Mouse (Mus musculus) cerebellum, postnatal 4 days (tissue): Measurements from ENCODE around the gene Sox8.

Source experiments
- DNase-seq, 2 experiments: peaks; one replicate each; pipeline ENCODE4 v3.0.0; 2022; ENCODE audit warnings: low spot score in 2 of 2, mixed read lengths in 1 of 2

The Sox8 gene

DNA sequence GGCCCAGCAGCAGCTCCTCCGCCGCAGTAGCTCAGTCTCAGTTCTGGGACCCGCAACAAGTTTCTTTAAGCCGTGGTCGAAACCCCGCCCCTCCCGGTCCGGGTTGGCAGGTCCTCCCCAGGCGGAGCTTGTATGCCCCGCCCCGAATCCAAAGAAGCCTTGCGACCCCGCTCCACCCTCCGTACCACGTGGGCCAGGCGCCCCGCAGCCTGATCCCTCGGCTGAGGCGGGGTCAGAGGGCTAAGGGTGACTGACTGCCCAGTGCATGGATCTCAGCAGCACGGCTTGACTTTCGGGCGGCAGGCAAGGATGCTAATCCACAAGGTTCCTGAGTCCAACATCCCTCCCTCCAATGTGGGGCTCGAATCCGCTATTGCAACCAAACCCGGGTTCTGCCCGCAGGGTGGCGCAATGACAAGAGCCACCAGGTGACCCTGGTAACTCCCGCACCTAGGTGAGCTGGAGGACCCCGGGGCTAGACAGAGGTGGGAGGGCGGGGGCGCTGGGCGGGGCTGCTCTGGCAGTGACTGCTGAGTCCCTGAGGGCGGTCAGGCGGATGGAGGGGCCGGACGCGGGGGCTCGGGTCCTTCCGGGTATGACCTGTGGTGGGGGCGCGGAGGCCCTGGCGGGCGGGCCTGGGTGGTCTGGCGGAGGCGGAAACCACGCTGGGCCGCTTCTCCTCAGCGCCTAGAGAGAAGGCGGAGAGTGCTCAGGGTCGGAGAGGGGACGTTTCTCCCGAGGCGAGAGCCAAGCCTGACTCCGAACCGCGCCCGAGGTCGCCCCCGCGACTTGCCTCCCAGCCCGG is at the start of gene Sox8:
Sox8 (minus strand) TSS at position 39 of the 805 bp plus-strand sequence.
- peak; percentile 70 to 78 for DNase-seq

GRCm38 (mm10) chr17:25618508-25619056 is 48.1 kb upstream of the Sox8 start:
- DNase-seq: peak in 1 of 2 experiments; percentile 54

DNA sequence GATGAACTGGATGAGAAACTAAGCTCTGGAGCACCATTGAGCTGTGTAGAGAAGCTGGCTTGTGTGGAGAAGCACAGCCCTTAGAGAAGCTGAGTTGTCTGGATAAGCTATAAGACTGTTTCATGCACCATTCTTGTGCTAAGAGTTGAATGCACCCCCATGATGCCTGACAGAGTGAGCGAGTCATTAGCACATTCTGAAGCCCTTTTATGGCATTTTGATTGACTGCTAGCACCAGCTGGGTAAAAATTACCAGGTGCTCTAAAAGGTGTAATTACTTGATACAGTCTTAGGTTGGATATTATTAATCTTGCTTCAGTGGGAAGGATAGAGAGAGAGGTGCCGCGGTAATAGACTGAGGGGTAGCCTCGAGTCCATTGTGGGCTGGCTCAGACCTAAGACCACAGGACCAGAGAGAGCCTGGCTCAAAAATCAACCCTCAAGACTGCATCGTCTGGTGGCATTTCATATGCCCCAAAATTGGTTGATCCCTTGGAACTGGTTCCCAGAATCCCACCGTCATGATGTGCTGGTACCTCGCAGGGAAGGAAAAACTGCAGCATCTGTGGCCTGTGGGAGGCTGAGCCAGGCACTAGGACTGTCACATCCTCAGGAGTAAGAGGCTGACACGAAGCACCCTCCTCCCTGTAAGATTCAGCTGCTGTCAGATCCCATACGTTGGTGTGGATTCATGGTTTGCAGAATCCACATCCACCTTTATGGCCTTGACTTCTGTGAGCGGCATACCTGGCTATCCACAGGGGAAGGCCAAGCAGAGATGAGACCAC is 44.4 kb upstream of the Sox8 start:
- no peak for DNase-seq

DNA sequence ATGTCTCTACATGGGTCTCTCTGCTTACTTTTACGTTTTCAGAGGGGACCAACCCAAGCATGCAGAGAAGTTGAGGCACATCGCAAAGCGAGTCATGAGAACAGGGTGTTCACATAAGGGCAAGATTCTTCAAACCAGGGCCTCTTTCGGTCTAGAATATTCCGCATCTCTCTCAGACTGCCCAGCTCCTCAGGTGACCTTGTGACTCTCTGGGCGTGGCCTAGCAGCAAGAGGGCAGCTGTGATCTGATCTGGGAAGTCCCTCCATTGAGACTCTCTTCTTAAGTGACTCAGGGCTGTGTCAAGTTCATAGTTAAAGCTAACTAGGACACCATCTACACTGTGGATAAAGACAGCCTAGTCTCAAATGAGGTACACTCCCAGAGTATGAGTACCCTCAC is 42.8 kb upstream of the Sox8 start:
- DNase-seq: no peak

DNA sequence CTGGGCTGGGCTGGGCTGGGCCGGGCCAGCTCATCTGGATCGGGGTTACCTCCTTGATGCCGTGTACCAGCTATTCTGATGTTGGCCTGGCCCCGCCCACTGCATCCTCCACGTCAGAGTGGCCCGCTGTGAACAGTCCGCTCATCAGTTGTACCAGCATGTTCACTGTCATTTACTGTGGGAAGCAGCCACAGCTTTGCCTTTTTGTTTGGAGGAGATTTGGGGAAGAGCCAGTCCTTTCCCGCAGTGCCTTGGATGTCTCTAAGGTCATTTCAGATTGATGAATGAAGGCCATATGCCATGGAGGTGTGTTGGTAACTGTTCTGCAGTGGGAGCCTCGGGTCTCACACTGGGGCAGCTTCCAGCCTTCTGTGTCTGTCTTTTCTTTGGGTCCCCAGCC is 42.1 kb upstream of the Sox8 start:
- no peak for DNase-seq

DNA sequence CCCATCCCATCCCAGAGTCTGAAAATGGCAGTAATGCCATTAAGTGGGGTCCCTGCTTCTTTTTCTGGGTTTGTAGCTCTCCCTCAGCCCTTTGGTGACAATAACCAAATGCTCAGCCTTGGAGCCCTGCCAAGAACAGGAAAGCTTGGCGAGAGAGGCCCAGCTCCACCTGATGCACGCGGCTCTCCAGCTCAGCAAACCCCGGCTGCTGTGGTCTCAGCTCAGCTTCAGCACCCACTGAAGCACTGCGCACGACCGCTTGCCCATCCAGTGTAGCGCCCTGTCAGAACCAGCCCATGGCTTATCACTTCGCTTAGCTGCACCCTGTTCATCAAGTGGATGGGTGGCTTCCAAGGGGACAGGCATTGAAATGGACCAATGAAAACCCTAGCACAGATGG is 39.7 kb upstream of the Sox8 start:
- peak; percentile 39 to 75 for DNase-seq

DNA sequence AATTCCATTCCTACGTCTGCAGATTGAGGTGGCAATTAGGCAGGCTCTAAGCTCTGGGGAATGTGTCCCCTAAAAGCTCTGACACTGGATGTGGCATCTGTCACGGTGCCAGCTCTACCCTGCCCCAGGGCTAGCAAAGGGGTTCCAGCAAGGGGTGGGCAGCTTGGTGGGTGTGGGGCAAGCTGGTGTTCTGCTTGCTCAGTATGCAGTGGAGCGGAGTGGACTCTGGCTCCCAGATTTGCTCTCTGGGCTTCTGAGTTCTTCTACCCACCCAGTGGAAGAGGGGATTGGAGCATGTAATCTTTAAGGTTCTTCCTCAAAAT is 39.0 kb upstream of the Sox8 start:
- no peak for DNase-seq

GRCm38 (mm10) chr17:25608821-25609505 is 38.5 kb upstream of the Sox8 start:
- DNase-seq: no peak

- no peak for DNase-seq
Measured at GRCm38 (mm10) chr17:25608137-25608785, 37.8 kb upstream of the Sox8 start.

DNA sequence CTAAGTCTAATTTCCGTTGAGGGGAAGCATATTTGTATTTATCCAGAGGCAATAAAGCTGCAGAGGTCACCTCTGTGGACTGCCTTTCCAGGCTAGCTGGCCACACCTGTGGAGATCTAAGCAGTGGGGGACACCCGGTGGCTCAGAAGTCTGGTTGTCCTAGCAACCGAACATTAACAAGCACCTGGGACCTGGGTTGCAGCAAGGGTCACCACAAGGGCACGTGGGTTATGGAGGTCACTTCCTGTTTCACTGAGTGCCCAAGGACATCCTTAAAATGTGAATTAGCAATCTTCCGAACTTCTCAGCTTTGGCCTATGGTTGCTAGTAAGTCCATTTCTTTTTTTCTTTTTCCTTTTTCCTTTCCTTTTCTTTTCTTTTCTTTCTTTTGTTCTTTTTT is 33.7 kb upstream of the Sox8 start:
- DNase-seq: no peak

DNA sequence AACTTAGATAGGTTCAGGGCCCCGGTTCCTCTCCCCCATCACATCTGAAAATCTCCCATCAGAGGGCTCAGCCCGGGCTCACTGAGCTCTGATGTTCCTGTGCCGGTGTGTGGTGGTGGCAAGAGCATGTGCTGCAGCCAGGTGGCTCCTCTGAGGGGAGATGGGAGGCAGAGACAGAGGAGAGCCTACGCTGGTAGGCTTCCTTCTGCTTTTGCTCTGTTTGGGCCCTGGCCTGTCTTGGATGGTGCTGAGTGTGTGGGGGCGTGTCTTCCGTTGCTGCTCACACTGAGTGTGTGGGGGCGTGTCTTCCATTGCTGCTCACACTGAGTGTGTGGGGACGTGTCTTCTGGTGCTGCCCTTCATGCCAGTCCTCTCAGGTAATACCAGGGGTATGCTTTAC is 31.9 kb upstream of the Sox8 start:
- DNase-seq: no peak

DNA sequence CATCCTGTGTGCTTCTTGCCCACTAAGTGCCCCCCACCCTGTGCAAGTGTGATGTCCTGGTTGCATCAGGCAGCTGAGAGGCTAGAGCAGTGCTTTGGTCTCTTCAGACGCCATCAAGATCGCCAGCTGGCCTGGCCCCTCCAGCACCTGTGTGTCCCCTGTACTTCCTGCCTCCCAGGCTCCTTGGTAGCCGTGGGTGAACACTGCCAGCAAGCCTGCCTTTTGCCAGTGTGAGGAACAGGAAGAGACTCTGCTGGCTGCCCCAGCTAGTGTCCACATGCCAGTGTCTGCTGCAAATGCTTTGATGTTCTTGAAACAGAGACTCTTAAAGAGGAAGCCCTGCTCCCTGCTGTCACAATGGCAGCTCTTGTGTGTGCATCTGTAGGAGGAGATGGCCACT is 27.1 kb upstream of the Sox8 start:
- DNase-seq: no peak

DNA sequence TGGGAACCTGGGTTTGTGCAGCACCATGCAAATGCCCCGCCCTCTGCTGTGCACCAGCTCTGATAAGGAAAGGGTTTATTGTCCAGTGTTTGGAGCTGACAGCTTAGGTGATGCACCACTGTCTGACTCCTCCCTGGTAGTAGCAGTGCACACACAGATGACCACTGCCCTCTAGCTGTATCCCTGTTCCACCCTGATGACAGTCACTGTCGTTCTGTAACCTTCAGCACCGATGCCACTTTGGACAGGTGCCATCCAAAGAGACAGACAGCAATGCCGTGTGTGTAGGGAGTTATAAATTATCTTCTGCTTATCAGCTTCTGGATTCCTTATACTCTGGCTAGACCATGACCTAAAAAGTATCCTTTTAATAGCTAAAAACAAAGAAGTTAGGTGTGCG is 25.0 kb upstream of the Sox8 start:
- no peak for DNase-seq

DNA sequence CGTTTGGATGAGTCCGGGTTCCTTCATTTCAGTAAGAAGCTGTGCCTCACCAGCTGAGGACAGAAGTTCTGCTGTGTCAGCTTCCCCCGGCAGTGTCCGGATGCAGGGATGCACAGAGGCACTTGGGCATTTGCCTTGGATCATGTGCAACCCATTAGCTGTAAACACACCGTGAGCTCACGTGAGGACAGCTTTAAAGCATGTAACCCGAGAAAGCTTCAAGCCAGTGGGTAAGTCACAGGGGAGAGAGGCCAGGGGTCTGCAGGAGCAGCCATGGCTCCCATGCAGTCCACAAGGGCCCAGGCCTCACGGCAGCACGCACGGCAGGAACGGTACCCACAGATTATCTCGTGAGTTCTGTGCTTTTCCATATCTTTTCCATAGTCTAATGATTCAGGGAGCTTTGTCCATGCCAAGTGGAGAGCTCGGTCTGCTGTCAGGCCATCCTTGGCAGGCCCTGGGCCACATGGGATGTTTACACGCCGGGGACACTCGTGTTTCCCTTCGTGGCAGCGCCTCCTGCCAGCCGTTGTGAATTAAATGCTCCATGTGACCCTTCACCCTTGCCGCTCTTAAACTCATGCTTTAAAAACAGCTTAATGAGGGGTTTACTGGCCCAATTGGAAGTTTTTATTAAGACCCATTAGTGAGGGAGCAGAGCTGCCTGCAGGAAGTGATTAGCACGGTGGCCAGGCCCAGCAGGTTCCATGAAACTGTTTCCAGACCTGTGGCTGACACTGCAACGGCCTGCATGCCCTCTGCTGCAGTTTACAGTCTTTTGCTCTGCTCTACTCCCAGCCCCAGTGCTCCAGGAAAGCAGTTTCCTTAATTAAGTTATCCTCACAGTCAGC is 23.1 kb upstream of the Sox8 start:
- no peak for DNase-seq

GRCm38 (mm10) chr17:25592336-25592735 is 21.9 kb upstream of the Sox8 start:
- no peak for DNase-seq

GRCm38 (mm10) chr17:25590985-25591384 is 20.5 kb upstream of the Sox8 start:
- no peak for DNase-seq

GRCm38 (mm10) chr17:25590068-25590467 is 19.6 kb upstream of the Sox8 start:
- DNase-seq: no peak

DNA sequence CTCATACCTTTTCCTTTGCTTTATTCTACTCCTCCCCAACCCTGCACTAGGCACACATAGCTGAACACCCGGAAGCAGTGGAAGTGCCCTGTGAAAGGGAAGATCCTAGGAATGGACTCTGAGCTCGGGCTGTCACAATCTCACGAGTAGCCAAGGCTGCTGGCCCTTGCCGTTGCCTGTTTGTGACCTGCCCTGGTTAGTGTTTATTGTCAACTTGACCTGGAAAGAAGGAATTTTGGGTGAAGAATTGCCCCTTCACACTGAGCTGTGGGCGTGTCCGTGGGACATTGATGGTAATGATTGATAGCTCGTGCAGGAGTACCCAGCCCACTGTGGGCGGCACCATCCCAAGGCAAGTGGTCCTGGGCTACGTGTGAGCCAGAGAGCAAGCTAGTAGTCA is 14.2 kb upstream of the Sox8 start:
- no peak for DNase-seq

DNA sequence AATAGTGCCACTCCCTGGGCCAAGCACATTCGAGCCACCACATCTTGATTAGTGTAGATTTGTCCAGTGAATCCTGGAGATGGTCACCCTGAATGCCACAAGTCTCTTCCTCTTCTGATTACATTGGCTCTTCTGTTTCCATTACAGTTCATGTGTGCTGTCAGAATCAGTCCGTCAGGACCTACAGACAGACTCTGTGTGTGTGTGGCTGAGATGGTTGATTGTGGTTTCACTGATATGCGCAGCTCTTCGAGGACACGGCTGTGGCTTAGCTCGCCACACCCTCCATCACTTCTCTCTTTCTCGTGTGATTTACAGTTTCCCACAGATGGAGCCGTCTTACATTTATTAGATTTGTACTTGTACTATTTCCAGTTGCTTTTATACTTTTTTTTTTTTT is 13.4 kb upstream of the Sox8 start:
- DNase-seq: no peak

GRCm38 (mm10) chr17:25583099-25583498 is 12.6 kb upstream of the Sox8 start:
- no peak for DNase-seq

DNA sequence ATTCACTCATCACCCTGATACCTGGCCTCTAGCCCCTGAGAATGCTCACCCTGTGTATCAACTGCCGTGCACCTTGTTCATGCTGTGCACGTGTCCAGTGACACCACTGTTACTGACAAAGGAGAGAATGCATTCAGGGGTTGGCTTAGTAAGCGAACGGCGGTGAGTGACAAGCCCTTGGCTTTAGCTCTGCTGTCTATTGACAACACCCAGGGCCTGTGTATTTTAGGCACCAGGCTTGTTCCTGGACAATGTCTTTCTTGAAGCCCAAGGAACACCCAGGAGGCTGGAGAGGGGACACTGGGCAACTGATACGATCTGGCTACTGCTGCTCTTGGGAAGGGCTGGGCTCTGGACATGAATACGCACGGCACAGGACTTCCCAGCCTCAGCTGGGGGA is 11.6 kb upstream of the Sox8 start:
- DNase-seq: no peak
